Mouse (Mus musculus) kidney, postnatal 4 days (tissue): ENCODE data around the gene Brpf1.

Experiments
- DNase-seq, 2 experiments: peaks; one replicate each; pipeline ENCODE4 v3.0.0; 2021; ENCODE audit warnings: mixed read lengths in 2 of 2

The Brpf1 gene

GRCm38 (mm10) chr6:113306986-113307349, at the start of gene Brpf1:
Brpf1 (plus strand) TSS chr6:113307137.
- DNase-seq = no peak

- no peak for DNase-seq
These were observed 45.6 kb upstream of the Brpf1 start for GRCm38 (mm10) chr6:113261174-113261858.

GRCm38 (mm10) chr6:113263531-113263930, 43.4 kb upstream of the Brpf1 start:
- DNase-seq = no peak

GRCm38 (mm10) chr6:113264429-113264828, 42.5 kb upstream of the Brpf1 start:
- DNase-seq = no peak

GRCm38 (mm10) chr6:113266996-113267655, 39.8 kb upstream of the Brpf1 start:
- no peak for DNase-seq

- no peak for DNase-seq
These were observed 38.9 kb upstream of the Brpf1 start for GRCm38 (mm10) chr6:113267988-113268387.

- no peak for DNase-seq
These were observed 34.6 kb upstream of the Brpf1 start for GRCm38 (mm10) chr6:113272365-113272764.

- DNase-seq = no peak
These were observed 30.1 kb upstream of the Brpf1 start for GRCm38 (mm10) chr6:113276846-113277245.

- no peak for DNase-seq
These were observed 25.3 kb upstream of the Brpf1 start for GRCm38 (mm10) chr6:113281676-113282075.

GRCm38 (mm10) chr6:113282101-113282802, 24.7 kb upstream of the Brpf1 start, which contains the start of gene Cpne9:
Cpne9 (plus strand) TSS chr6:113282307.
- DNase-seq = peak; percentile 46 to 69

GRCm38 (mm10) chr6:113282969-113283368, 24.0 kb upstream of the Brpf1 start:
- no peak for DNase-seq

GRCm38 (mm10) chr6:113283500-113283899, 23.4 kb upstream of the Brpf1 start:
- DNase-seq = peak; percentile 12 to 22

GRCm38 (mm10) chr6:113284931-113285330, 22.0 kb upstream of the Brpf1 start:
- DNase-seq = no peak

GRCm38 (mm10) chr6:113286316-113286715, 20.6 kb upstream of the Brpf1 start:
- no peak for DNase-seq

- DNase-seq = no peak
These were observed 19.7 kb upstream of the Brpf1 start for GRCm38 (mm10) chr6:113287236-113287635.

- DNase-seq = no peak
These were observed 17.6 kb upstream of the Brpf1 start for GRCm38 (mm10) chr6:113289346-113289745.

- DNase-seq = no peak
These were observed 16.6 kb upstream of the Brpf1 start for GRCm38 (mm10) chr6:113290346-113290745.

- DNase-seq = no peak
These were observed 14.0 kb upstream of the Brpf1 start for GRCm38 (mm10) chr6:113292938-113293337.

- DNase-seq = no peak
These were observed 10.9 kb upstream of the Brpf1 start for GRCm38 (mm10) chr6:113296046-113296445.

GRCm38 (mm10) chr6:113296639-113297038, 10.3 kb upstream of the Brpf1 start:
- no peak for DNase-seq

GRCm38 (mm10) chr6:113301350-113301749, 5.6 kb upstream of the Brpf1 start:
- DNase-seq = no peak

GRCm38 (mm10) chr6:113302258-113302657, 4.7 kb upstream of the Brpf1 start:
- no peak for DNase-seq

GRCm38 (mm10) chr6:113306322-113306985, 483 bp upstream of the Brpf1 start:
- peak; percentile 100 for DNase-seq
